Mouse (Mus musculus): Measurements from ENCODE around the gene Hacd4.

DNA sequence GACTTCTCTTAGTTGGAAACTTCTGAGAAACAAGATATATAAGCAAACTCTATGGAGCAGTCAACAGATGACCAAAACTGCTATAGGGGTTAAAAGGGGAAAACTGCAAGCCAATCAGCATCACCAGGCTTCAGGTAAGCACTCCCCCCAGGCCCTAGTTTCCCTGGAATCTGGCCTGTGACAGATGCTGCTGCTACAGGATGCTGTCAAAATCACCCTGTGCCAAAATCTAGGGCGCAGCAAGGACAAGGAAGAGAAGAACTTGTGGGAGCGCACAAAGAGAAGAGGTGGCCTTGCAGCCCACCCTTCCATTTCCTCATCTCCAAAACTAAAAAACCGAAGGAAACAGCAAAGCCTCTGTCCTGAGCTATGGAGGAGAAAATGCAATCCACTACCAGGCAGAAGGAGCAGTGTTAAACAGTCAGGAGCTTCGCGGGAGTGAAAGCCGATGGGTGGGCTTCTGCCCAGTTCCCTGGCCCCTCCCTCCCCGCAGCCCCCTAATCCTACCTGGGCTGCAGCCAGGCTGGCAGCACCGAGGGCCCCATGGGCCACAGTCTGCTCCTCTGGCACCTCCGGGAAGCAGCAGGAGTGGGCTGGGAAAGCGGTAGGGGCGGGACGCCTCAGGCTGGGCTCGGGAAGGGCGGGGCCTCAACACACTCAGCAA, at the start of gene Hacd4:
- TF ChIP-seq CTCF (IDR thresholded peaks at IDR 0.05; ENCODE audit: borderline replicate concordance, insufficient read depth, low read depth, low read length) = no peak
- TF ChIP-seq POLR2A (IDR thresholded peaks at IDR 0.05; ENCODE audit: borderline replicate concordance, insufficient read depth, low read length) = no peak
